Mouse (Mus musculus): ENCODE measurements around the gene Gm20388. TPM values are rescaled to one million over a fixed set of nuclear protein-coding genes. Genes with fewer than 3 reads are reported as not detected.
"Not testable (repeated sequence)": the region's sequence is repeated elsewhere in the genome, so short reads cannot be mapped to it uniquely, and the experiment has no call there.

Gene Gm20388
- polyA plus RNA-seq, 1 experiment, result 28.1 TPM

DNA sequence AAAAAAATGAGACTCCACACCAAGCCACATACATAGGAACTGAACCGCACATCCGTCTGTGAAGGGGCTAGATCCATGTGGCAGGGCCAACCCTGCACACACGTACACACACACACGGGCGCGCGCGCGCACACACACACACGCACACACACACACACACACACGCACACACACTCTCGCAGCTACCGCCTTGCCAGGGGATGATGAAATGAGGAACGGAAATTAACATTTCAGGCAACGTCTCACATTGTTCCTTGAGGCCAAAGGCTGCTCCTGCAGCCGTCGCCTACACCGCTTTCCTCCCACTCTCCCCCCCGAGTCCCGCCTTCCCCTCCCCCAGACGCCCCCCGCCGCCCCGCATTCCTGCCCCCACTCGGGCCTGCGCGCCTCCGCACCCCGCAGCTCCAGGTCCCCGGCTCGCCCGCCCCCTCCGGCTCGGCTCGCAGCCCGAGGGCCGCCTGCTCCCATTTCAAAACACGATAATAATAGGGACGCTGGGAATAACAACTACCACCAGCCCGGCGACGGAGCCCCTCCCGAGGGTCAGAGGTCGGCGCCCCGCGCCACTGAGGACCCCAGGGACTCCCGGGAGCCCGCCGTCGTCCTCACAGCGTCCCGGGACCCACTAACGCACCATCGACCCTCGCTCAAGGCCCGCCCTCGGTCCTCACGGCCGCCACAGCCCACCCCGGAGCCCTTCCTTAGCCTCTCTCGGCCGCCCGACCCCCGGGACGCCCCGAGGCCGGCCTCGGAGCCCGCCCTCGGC is 3130.6 kb downstream of the Gm20388 start:
- Histone ChIP-seq H3K27ac (ENCODE audit: insufficient read depth, low read length) (peak overlapping the region; percentile 36), H3K4me1 (ENCODE audit: control insufficient read depth, insufficient read depth, low read length) (no peaks in the 10 kb centered on the region), H3K36me3 (ENCODE audit: control insufficient read depth, insufficient read depth, low read length, poor library complexity, severe bottlenecking) (peaks cover 7% of the 10 kb centered on the region), H3K9ac (ENCODE audit: low read depth, poor library complexity, severe bottlenecking) (peak overlapping the region; percentile 100), H3K4me3 (ENCODE audit: low read depth, low read length) (peak overlapping the region; percentile 79), H3K9me3 (replicated peaks; ENCODE audit: control insufficient read depth, insufficient read depth, low read length, poor library complexity, severe bottlenecking) (no peaks in the 10 kb centered on the region), H3K27me3 (ENCODE audit: control insufficient read depth, insufficient read depth, low read length, poor library complexity, severe bottlenecking) (no peaks in the 10 kb centered on the region)
- no peak for TF ChIP-seq CTCF (IDR thresholded peaks at IDR 0.05; ENCODE audit: low read depth, low read length)
- TF ChIP-seq POLR2A (IDR thresholded peaks at IDR 0.05; ENCODE audit: insufficient read depth, low read length), result no peak
- no peak for TF ChIP-seq EP300 (IDR thresholded peaks at IDR 0.05; ENCODE audit: insufficient read depth, low read depth, low read length)

DNA sequence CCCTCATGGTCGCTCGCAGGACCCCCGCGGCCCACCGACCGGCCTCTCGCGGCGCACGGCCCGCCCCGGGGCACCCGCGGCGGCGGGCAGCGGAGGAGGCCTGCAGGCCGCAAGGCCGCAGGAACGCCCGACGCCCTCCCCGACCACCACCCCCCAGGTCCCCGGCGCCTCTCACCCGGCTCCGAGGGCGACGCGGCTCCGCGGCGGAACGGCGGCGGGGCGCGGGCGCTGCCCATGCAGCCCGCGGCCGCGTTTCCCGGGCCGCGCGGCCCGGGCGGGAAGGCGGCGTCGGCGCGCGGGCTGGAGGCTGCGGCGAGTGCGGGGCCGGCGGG is 3131.1 kb downstream of the Gm20388 start:
- Histone ChIP-seq H3K27me3 (ENCODE audit: control insufficient read depth, insufficient read depth, low read length, poor library complexity, severe bottlenecking) (no peaks in the 10 kb centered on the region), H3K9me3 (replicated peaks; ENCODE audit: control insufficient read depth, insufficient read depth, low read length, poor library complexity, severe bottlenecking) (no peaks in the 10 kb centered on the region), H3K4me1 (ENCODE audit: control insufficient read depth, insufficient read depth, low read length) (no peaks in the 10 kb centered on the region), H3K4me3 (ENCODE audit: low read depth, low read length) (peak overlapping the region; percentile 79), H3K27ac (ENCODE audit: insufficient read depth, low read length) (peak overlapping the region; percentile 36; the same call in 1 of the 2 replicates), H3K36me3 (ENCODE audit: control insufficient read depth, insufficient read depth, low read length, poor library complexity, severe bottlenecking) (peaks cover 7% of the 10 kb centered on the region), H3K9ac (ENCODE audit: low read depth, poor library complexity, severe bottlenecking) (peak overlapping the region; percentile 100)
- TF ChIP-seq POLR2A (IDR thresholded peaks at IDR 0.05; ENCODE audit: insufficient read depth, low read length) (no peak), EP300 (IDR thresholded peaks at IDR 0.05; ENCODE audit: insufficient read depth, low read depth, low read length) (no peak), CTCF (IDR thresholded peaks at IDR 0.05; ENCODE audit: low read depth, low read length) (no peak)

DNA sequence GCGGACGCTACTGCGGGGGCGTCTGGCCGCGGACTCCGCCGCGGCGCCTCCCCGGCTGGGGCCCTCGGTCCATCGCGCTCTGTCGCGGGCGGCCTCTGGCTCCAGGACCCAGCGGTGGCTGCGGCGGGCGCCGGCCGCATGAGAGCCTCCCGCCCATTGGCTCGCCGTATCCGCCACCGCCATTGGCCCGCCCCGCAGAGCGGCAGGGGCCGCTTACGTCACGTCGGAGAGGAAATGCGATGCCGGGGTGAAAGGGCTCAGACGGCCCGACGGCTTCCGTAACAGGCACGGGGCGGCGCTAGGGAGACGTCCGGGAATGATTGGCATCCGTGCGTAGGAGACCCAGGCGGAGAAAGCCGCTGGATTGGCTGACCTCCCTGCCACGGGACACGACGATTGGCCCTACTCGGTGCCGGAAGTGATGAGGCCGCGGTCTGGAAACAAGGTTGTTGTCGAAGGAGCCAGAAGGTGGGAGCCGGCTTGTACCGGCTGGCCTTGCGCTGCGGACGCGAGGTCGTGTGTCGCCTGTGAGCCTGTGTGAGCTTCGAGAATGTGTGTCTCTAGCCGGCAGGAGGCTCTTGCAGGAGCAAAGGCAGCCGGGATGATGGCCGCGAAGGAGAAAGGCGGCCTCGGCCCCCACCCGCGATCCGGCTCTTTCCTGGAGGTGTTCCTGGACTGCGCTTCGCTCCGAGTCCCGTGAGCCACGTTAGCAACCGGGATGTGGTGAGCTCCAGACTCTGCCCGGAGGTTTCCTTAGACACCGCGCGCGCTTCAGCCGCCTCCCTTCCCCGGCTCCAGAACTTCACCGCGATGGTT is 3131.7 kb downstream of the Gm20388 start, which contains the start of gene Ankrd11:
TSS of gene Ankrd11 (minus strand) at position 120 of the 816 bp plus-strand sequence.
- TF ChIP-seq POLR2A (IDR thresholded peaks at IDR 0.05; ENCODE audit: insufficient read depth, low read length), result peak; percentile 99
- TF ChIP-seq EP300 (IDR thresholded peaks at IDR 0.05; ENCODE audit: insufficient read depth, low read depth, low read length), result peak; percentile 48; the same call in 1 of the 2 replicates
- TF ChIP-seq CTCF (IDR thresholded peaks at IDR 0.05; ENCODE audit: low read depth, low read length), result no peak
- H3K9me3 ChIP-seq (replicated peaks; ENCODE audit: control insufficient read depth, insufficient read depth, low read length, poor library complexity, severe bottlenecking), result no peaks in the 10 kb centered on the region
- H3K27me3 ChIP-seq (ENCODE audit: control insufficient read depth, insufficient read depth, low read length, poor library complexity, severe bottlenecking), result no peaks in the 10 kb centered on the region

DNA sequence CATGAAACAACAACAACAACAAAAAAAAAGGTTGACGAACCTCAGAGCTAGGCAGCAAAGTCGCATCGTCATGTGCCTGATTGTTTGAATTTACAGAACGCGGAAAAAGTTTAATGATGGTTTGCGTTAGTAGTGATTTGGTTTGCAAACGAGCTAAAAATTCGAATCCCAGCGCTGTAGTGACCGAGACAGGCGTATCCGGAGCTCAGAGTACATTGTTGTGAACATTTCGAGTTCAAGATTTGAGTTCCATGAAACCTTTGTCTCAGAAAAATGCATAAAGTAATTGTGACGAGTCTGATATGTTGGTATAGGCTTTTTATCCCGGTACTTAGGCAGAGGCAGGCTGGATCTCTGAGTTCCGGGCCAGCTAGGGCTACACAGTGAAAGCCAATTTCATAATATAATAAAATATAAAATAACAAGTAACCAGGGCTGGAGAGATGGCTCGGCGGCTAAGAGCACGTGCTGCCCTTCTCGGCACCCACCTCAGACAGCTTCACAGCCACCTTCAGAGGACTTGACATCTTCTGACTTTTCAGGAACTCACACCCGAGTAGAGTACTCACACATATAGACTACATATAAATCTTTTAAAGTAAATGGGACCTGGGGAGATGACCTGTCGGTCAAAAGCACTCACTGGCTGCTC is 3132.5 kb downstream of the Gm20388 start:
- Histone ChIP-seq H3K4me1 (ENCODE audit: control insufficient read depth, insufficient read depth, low read length) (no peaks in the 10 kb centered on the region), H3K27me3 (ENCODE audit: control insufficient read depth, insufficient read depth, low read length, poor library complexity, severe bottlenecking) (no peaks in the 10 kb centered on the region)

More for the DNA sequence above, 3131.7 kb downstream of the Gm20388 start, which contains the start of gene Ankrd11:
- Histone ChIP-seq H3K27ac (ENCODE audit: insufficient read depth, low read length) (peak within 1 kb of the TSS; percentile 74), H3K4me3 (ENCODE audit: low read depth, low read length) (peak within 1 kb of the TSS; percentile 79), H3K36me3 (ENCODE audit: control insufficient read depth, insufficient read depth, low read length, poor library complexity, severe bottlenecking) (peaks cover 7% of the 10 kb centered on the region), H3K4me1 (ENCODE audit: control insufficient read depth, insufficient read depth, low read length) (no peaks in the 10 kb centered on the region), H3K9ac (ENCODE audit: low read depth, poor library complexity, severe bottlenecking) (peak within 1 kb of the TSS; percentile 100)

DNA sequence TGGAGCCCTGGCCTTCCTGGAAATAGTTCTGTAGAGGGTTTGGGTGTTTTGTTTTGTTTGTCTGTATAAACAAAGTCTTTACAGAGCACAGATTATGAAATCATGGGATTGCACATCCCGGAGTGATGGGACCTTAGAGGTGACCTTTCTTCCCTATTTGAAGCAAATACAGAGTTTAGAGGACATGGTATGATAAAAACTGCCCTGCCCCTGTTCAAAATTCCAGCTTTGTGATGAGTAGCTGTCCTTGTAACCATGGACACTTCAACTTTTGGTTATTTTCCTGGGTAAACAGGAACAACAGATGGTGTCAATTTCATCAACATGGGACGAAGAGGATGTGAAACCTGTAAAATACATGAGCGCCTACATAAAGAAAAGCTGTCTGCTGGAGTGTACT is 3133.3 kb downstream of the Gm20388 start:
- Histone ChIP-seq H3K27me3 (ENCODE audit: control insufficient read depth, insufficient read depth, low read length, poor library complexity, severe bottlenecking) (no peaks in the 10 kb centered on the region), H3K4me1 (ENCODE audit: control insufficient read depth, insufficient read depth, low read length) (no peaks in the 10 kb centered on the region), H3K36me3 (ENCODE audit: control insufficient read depth, insufficient read depth, low read length, poor library complexity, severe bottlenecking) (peaks cover 7% of the 10 kb centered on the region), H3K9me3 (replicated peaks; ENCODE audit: control insufficient read depth, insufficient read depth, low read length, poor library complexity, severe bottlenecking) (no peaks in the 10 kb centered on the region), H3K27ac (ENCODE audit: insufficient read depth, low read length) (no peak overlapping the region), H3K4me3 (ENCODE audit: low read depth, low read length) (no peak overlapping the region), H3K9ac (ENCODE audit: low read depth, poor library complexity, severe bottlenecking) (peak overlapping the region; percentile 79; the same call in 1 of the 2 replicates)
- no peak for TF ChIP-seq POLR2A (IDR thresholded peaks at IDR 0.05; ENCODE audit: insufficient read depth, low read length)
- TF ChIP-seq CTCF (IDR thresholded peaks at IDR 0.05; ENCODE audit: low read depth, low read length), result no peak
- no peak for TF ChIP-seq EP300 (IDR thresholded peaks at IDR 0.05; ENCODE audit: insufficient read depth, low read depth, low read length)

More for the DNA sequence above, 3132.5 kb downstream of the Gm20388 start:
- peak overlapping the region; percentile 79 for H3K9ac ChIP-seq (ENCODE audit: low read depth, poor library complexity, severe bottlenecking)
- H3K36me3 ChIP-seq (ENCODE audit: control insufficient read depth, insufficient read depth, low read length, poor library complexity, severe bottlenecking), result peaks cover 7% of the 10 kb centered on the region
- no peak for TF ChIP-seq EP300 (IDR thresholded peaks at IDR 0.05; ENCODE audit: insufficient read depth, low read depth, low read length)
- no peak for TF ChIP-seq POLR2A (IDR thresholded peaks at IDR 0.05; ENCODE audit: insufficient read depth, low read length)
- H3K4me3 ChIP-seq (ENCODE audit: low read depth, low read length), result peak overlapping the region; percentile 70
- H3K27ac ChIP-seq (ENCODE audit: insufficient read depth, low read length), result peak overlapping the region; percentile 74
- H3K9me3 ChIP-seq (replicated peaks; ENCODE audit: control insufficient read depth, insufficient read depth, low read length, poor library complexity, severe bottlenecking), result no peaks in the 10 kb centered on the region

DNA sequence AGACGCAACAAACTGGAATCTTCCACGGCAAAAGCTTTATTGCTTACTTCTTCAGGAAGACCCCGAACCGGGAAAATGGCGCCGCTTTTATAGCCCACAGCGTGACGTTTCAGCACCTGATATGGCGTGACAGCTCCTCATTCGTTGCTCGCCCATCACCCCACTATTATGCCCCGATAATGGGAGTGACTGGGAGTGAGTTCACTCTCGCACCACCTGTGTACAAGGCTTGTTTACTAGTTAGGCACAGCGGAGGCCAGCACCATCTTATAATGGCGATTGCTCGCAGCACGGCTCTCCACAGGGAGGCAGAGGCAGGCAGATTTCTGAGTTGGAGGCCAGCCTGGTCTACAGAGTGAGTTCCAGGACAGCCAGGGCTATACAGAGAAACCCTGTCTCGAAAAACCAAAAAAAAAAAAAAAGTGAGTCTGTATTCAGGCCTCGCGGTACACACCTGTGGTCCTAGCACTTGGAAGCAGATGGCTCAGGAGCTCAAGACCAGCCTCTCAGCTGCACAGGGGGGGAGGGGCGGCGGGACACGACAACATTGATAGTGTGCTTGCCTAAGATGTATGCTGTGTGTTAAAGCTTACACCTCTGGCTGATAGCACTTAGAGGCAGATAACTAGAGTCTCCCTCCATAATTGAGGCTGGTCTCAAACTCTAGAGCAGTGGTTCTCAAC is 3134.2 kb downstream of the Gm20388 start:
- H3K9ac ChIP-seq (ENCODE audit: low read depth, poor library complexity, severe bottlenecking); H3K4me1 ChIP-seq (ENCODE audit: control insufficient read depth, insufficient read depth, low read length); H3K4me3 ChIP-seq (ENCODE audit: low read depth, low read length); H3K9me3 ChIP-seq (replicated peaks; ENCODE audit: control insufficient read depth, insufficient read depth, low read length, poor library complexity, severe bottlenecking); H3K36me3 ChIP-seq (ENCODE audit: control insufficient read depth, insufficient read depth, low read length, poor library complexity, severe bottlenecking); H3K27ac ChIP-seq (ENCODE audit: insufficient read depth, low read length); H3K27me3 ChIP-seq (ENCODE audit: control insufficient read depth, insufficient read depth, low read length, poor library complexity, severe bottlenecking): not testable (repeated sequence)

Data from ES-Bruce4 (cell line).